9 mouse cellular contexts compared by ENCODE assay signal in the genomic region with DNA sequence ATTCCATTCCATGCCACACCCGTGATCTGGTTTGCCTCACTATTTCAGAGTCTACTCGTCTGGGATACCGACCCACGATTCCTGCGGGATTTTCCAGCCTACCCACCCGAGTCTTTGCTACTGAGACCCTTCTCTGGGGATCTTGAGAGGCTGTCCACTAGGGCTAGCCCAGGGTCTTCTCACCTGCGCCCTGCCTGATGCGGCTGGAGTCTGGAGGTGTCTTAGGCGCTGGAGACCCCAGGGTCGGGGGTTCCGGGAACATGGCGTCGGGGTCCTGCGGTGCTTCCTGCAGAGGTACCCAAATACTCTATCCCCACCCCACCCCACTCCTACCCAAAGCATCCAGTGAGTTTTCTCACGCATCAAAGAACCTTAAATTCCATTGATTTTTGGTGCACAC. TPM values are rescaled to one million over a fixed set of nuclear protein-coding genes. Genes with fewer than 3 reads are reported as not detected.
DNase-seq lines count a peak whose midpoint lies in the region; ATAC-seq and TF ChIP-seq lines count a peak whose summit lies in the region.
"Had no signal": no experiment of that assay in that cellular context is flagged by ENCODE, and none has a peak within 500 bp of the region (broad histone marks: within the 10 kb centered on the region; RNA-seq: fewer than 3 reads in every experiment).

No protein-coding gene starts in this region.

- peaks cover 3% of the 10 kb centered on the region; the same call in 1 of the 2 replicates for H3K4me1 ChIP-seq in intestine, embryonic 14.5 days (replicated peaks; ENCODE audit: control insufficient read depth, insufficient read depth, low read length)
- no peaks in the 10 kb centered on the region for H3K4me1 ChIP-seq in intestine, postnatal 0 days (replicated peaks; ENCODE audit: control insufficient read depth, insufficient read depth, low read length)
- H3K4me1 ChIP-seq in forebrain, embryonic 12.5 days: peaks cover 22% of the 10 kb centered on the region
- peaks cover 14% of the 10 kb centered on the region for H3K4me1 ChIP-seq in limb, embryonic 13.5 days

- peak; percentile 28; the same call in 1 of the 2 replicates for ATAC-seq in intestine, embryonic 14.5 days (replicated peaks; ENCODE audit: low FRiP score, low TSS enrichment, low read depth)
- no peak for ATAC-seq in intestine, postnatal 0 days
- ATAC-seq in forebrain, embryonic 12.5 days (ENCODE audit: low FRiP score): peak; percentile 69
- ATAC-seq in limb, embryonic 13.5 days (ENCODE audit: low FRiP score, low read depth): no peak

- no peak for TF ChIP-seq CTCF in intestine, postnatal 0 days (IDR thresholded peaks at IDR 0.05; ENCODE audit: low read depth)

- no peak for DNase-seq in intestine, embryonic 14.5 days (ENCODE audit: low spot score)
- DNase-seq in brain, adult 2 months (ENCODE audit: low read depth, low spot score): peak; percentile 33
- DNase-seq in spleen, postnatal 36 days (ENCODE audit: low spot score in 2 of 2): no peak
- no peak for DNase-seq in gastrocnemius, postnatal 4 days (ENCODE audit: low spot score in 2 of 2)
- no peak for DNase-seq in adrenal gland, postnatal 4 days (ENCODE audit: low spot score in 2 of 2)

- 69% methylated on average over 15 of the region's 15 CpGs for WGBS in intestine, embryonic 14.5 days
- WGBS in intestine, postnatal 0 days: 71% methylated on average over 15 of the region's 15 CpGs
- WGBS in forebrain, embryonic 12.5 days: 73% methylated on average over 15 of the region's 15 CpGs
- WGBS in limb, embryonic 13.5 days: 78% methylated on average over 15 of the region's 15 CpGs

- H3K4me3 ChIP-seq in intestine, embryonic 14.5 days (ENCODE audit: low read depth, low read length): no peak overlapping the region
- no peak overlapping the region for H3K4me3 ChIP-seq in intestine, postnatal 0 days (ENCODE audit: low read depth, low read length)
- H3K4me3 ChIP-seq in forebrain, embryonic 12.5 days (replicated peaks): peak overlapping the region; percentile 49
- H3K4me3 ChIP-seq in limb, embryonic 13.5 days: no peak overlapping the region

- no peaks in the 10 kb centered on the region for H3K36me3 ChIP-seq in intestine, embryonic 14.5 days (ENCODE audit: control insufficient read depth, insufficient read depth, low read length)
- H3K36me3 ChIP-seq in intestine, postnatal 0 days (ENCODE audit: control insufficient read depth, insufficient read depth): no peaks in the 10 kb centered on the region
- 0 out of 2 replicates have a peak, but pooled peaks cover 6% of the 10 kb centered on the region for H3K36me3 ChIP-seq in forebrain, embryonic 12.5 days (replicated peaks)
- no peaks in the 10 kb centered on the region for H3K36me3 ChIP-seq in limb, embryonic 13.5 days

- no peaks in the 10 kb centered on the region for H3K9me3 ChIP-seq in intestine, embryonic 14.5 days (ENCODE audit: control insufficient read depth, low read length)
- H3K9me3 ChIP-seq in intestine, postnatal 0 days (ENCODE audit: control insufficient read depth): no peaks in the 10 kb centered on the region
- no peaks in the 10 kb centered on the region for H3K9me3 ChIP-seq in forebrain, embryonic 12.5 days
- no peaks in the 10 kb centered on the region for H3K9me3 ChIP-seq in limb, embryonic 13.5 days

- H3K27me3 ChIP-seq in intestine, embryonic 14.5 days (replicated peaks; ENCODE audit: control insufficient read depth, insufficient read depth, low read length): no peaks in the 10 kb centered on the region
- H3K27me3 ChIP-seq in intestine, postnatal 0 days (replicated peaks; ENCODE audit: control insufficient read depth, insufficient read depth, low read length): no peaks in the 10 kb centered on the region
- peaks cover 2% of the 10 kb centered on the region for H3K27me3 ChIP-seq in forebrain, embryonic 12.5 days
- H3K27me3 ChIP-seq in limb, embryonic 13.5 days: peaks cover 19% of the 10 kb centered on the region

- H3K9ac ChIP-seq in intestine, embryonic 14.5 days (ENCODE audit: low read length): no peak overlapping the region
- no peak overlapping the region for H3K9ac ChIP-seq in intestine, postnatal 0 days (ENCODE audit: low read depth, low read length)
- H3K9ac ChIP-seq in forebrain, embryonic 12.5 days: peak overlapping the region; percentile 56; the same call in 1 of the 2 replicates
- no peak overlapping the region for H3K9ac ChIP-seq in limb, embryonic 13.5 days

- no peak overlapping the region for H3K4me2 ChIP-seq in intestine, embryonic 14.5 days (ENCODE audit: low read length)
- no peak overlapping the region for H3K4me2 ChIP-seq in intestine, postnatal 0 days (replicated peaks; ENCODE audit: low read depth)
- H3K4me2 ChIP-seq in forebrain, embryonic 12.5 days: peak overlapping the region; percentile 75
- peak overlapping the region; percentile 79 for H3K4me2 ChIP-seq in limb, embryonic 13.5 days (replicated peaks)

- no peak overlapping the region for H3K27ac ChIP-seq in intestine, embryonic 14.5 days (ENCODE audit: low read depth)
- H3K27ac ChIP-seq in intestine, postnatal 0 days (ENCODE audit: low read depth, low read length): no peak overlapping the region
- H3K27ac ChIP-seq in forebrain, embryonic 12.5 days: no peak overlapping the region
- H3K27ac ChIP-seq in limb, embryonic 13.5 days: no peak overlapping the region

RNA-seq across cellular contexts. Expression of a gene that starts 1.3 kb away (rescaled TPM):
- polyA plus RNA-seq in intestine, embryonic 14.5 days (2014; fragmentation: Nextera tagmentation; extraction: Ambion mirVana): 5.6 and 6.7 TPM in 2 replicates
- 5.3 and 5.7 TPM in 2 replicates for polyA plus RNA-seq in intestine, postnatal 0 days (2015; fragmentation: Nextera tagmentation; extraction: Ambion mirVana)
- polyA plus RNA-seq in forebrain, embryonic 12.5 days (2016; fragmentation: Nextera tagmentation; extraction: Ambion mirVana): 34.6 and 35.2 TPM in 2 replicates
- polyA plus RNA-seq in limb, embryonic 13.5 days (2015; fragmentation: Nextera tagmentation; extraction: Ambion mirVana): 5.5 and 6.0 TPM in 2 replicates
- under 1 TPM in 1 of 2 experiments, not detected in 1; 0.25 TPM for total RNA-seq in gastrocnemius, postnatal 4 days (2021)
- 10 to 100 TPM; 16.8 to 18.2 TPM for total RNA-seq in adrenal gland, postnatal 4 days (2021)
- total RNA-seq: megakaryocyte progenitor cell, adult 5-6 weeks had no signal

RNA-seq across cellular contexts. Expression of a gene that starts 13.8 kb away (rescaled TPM):
- polyA plus RNA-seq in intestine, embryonic 14.5 days (2014; fragmentation: Nextera tagmentation; extraction: Ambion mirVana): 0.57 and 0.77 TPM in 2 replicates
- 0.33 and 0.54 TPM in 2 replicates for polyA plus RNA-seq in intestine, postnatal 0 days (2015; fragmentation: Nextera tagmentation; extraction: Ambion mirVana)
- 1.7 and 2.9 TPM in 2 replicates for polyA plus RNA-seq in forebrain, embryonic 12.5 days (2016; fragmentation: Nextera tagmentation; extraction: Ambion mirVana)
- polyA plus RNA-seq in limb, embryonic 13.5 days (2015; fragmentation: Nextera tagmentation; extraction: Ambion mirVana): 3.0 and 3.3 TPM in 2 replicates
- total RNA-seq in gastrocnemius, postnatal 4 days (2021): under 1 TPM; 0.26 to 0.44 TPM
- 1 to 10 TPM in 1 of 2 experiments, under 1 TPM in 1; 0.95 to 1.1 TPM for total RNA-seq in adrenal gland, postnatal 4 days (2021)

RNA-seq across cellular contexts. Expression of a gene that starts 22.0 kb away (rescaled TPM):
- polyA plus RNA-seq in intestine, embryonic 14.5 days (2014; fragmentation: Nextera tagmentation; extraction: Ambion mirVana): 1.5 and 1.7 TPM in 2 replicates
- 1.1 TPM in 2 replicates for polyA plus RNA-seq in intestine, postnatal 0 days (2015; fragmentation: Nextera tagmentation; extraction: Ambion mirVana)
- polyA plus RNA-seq in forebrain, embryonic 12.5 days (2016; fragmentation: Nextera tagmentation; extraction: Ambion mirVana): 2.2 and 2.4 TPM in 2 replicates
- 4.9 and 5.5 TPM in 2 replicates for polyA plus RNA-seq in limb, embryonic 13.5 days (2015; fragmentation: Nextera tagmentation; extraction: Ambion mirVana)
- total RNA-seq in gastrocnemius, postnatal 4 days (2021): 1 to 10 TPM; 1.7 to 3.0 TPM
- 1 to 10 TPM; 1.0 to 1.7 TPM for total RNA-seq in adrenal gland, postnatal 4 days (2021)

RNA-seq across cellular contexts. Expression of a gene that starts 29.9 kb away (rescaled TPM):
- 18.6 and 21.1 TPM in 2 replicates for polyA plus RNA-seq in intestine, embryonic 14.5 days (2014; fragmentation: Nextera tagmentation; extraction: Ambion mirVana)
- polyA plus RNA-seq in intestine, postnatal 0 days (2015; fragmentation: Nextera tagmentation; extraction: Ambion mirVana): 20.1 and 24.3 TPM in 2 replicates
- polyA plus RNA-seq in forebrain, embryonic 12.5 days (2016; fragmentation: Nextera tagmentation; extraction: Ambion mirVana): 5.6 and 8.3 TPM in 2 replicates
- polyA plus RNA-seq in limb, embryonic 13.5 days (2015; fragmentation: Nextera tagmentation; extraction: Ambion mirVana): 298 and 309 TPM in 2 replicates
- 100 to 1,000 TPM; 466 to 479 TPM for total RNA-seq in gastrocnemius, postnatal 4 days (2021)
- total RNA-seq in adrenal gland, postnatal 4 days (2021): 10 to 100 TPM in 1 of 2 experiments, 1 to 10 TPM in 1; 8.1 to 21.0 TPM

RNA-seq across cellular contexts. Expression of a gene that starts 44.6 kb away (rescaled TPM):
- 53.4 and 58.7 TPM in 2 replicates for polyA plus RNA-seq in intestine, embryonic 14.5 days (2014; fragmentation: Nextera tagmentation; extraction: Ambion mirVana)
- 33.6 and 33.9 TPM in 2 replicates for polyA plus RNA-seq in intestine, postnatal 0 days (2015; fragmentation: Nextera tagmentation; extraction: Ambion mirVana)
- polyA plus RNA-seq in forebrain, embryonic 12.5 days (2016; fragmentation: Nextera tagmentation; extraction: Ambion mirVana): 54.6 and 59.7 TPM in 2 replicates
- polyA plus RNA-seq in limb, embryonic 13.5 days (2015; fragmentation: Nextera tagmentation; extraction: Ambion mirVana): 43.8 and 50.2 TPM in 2 replicates
- total RNA-seq in gastrocnemius, postnatal 4 days (2021): 10 to 100 TPM; 63.9 to 81.6 TPM
- 100 to 1,000 TPM; 106 to 112 TPM for total RNA-seq in adrenal gland, postnatal 4 days (2021)

Comparison
In these comparisons a context has a peak if more than half of its experiments do, and no peak if none do; other contexts are left out.
1. ATAC-seq: peak in intestine, embryonic 14.5 days (single experiment) and forebrain, embryonic 12.5 days (single experiment); none in intestine, postnatal 0 days (single experiment) and limb, embryonic 13.5 days (single experiment).
2. H3K4me2 ChIP-seq: peak in forebrain, embryonic 12.5 days (single experiment) and limb, embryonic 13.5 days (single experiment); none in intestine, embryonic 14.5 days (single experiment) and intestine, postnatal 0 days (single experiment).